Mouse (Mus musculus) skeletal muscle tissue, postnatal 0 days (tissue): Measurements from ENCODE around the gene Gm6993. TPM values are rescaled to one million over a fixed set of nuclear protein-coding genes. Genes with fewer than 3 reads are reported as not detected.

Source experiments
- polyA plus RNA-seq: library from polyadenylated mRNA; unstranded; fragments of >200 nt; fragmentation: Nextera tagmentation; extraction: Ambion mirVana; gene quantifications from 2 replicates; pipeline ENCODE4 v1.2.1, GENCODE M21; 2015

Gm6993 gene
- not detected in 2 replicates for polyA plus RNA-seq

GRCm38 (mm10) chr12:31240470-31240869, at the start of gene Gm6993:
TSS of gene Gm6993 (plus strand) at chr12:31240770.

GRCm38 (mm10) chr12:31265005-31265721, 24.6 kb downstream of the Gm6993 start, which contains the start of gene Lamb1:
TSS of gene Lamb1 (plus strand) at chr12:31265234.

Other genes with a start within 250 kb of the Gm6993 start
- gene Fam110c, start 166.9 kb upstream of the Gm6993 start, polyA plus RNA-seq, result 0.28 and 2.4 TPM in 2 replicates
- 47.2 and 54.0 TPM in 2 replicates for gene Lamb1, start 24.5 kb downstream of the Gm6993 start, polyA plus RNA-seq
- gene Dld, start 110.7 kb downstream of the Gm6993 start, polyA plus RNA-seq, result 267 and 272 TPM in 2 replicates
- gene Slc26a3, start 150.1 kb downstream of the Gm6993 start, polyA plus RNA-seq, result 0.05 TPM in 1 of 2 replicates, not detected in the other